Mouse (Mus musculus) ES-E14 (cell line): ENCODE measurements around the gene Ppp1r13b.

Source experiments
- MAFK ChIP-seq: IDR thresholded peaks from 2 replicates; pipeline ENCODE4 v1.6.1; 2014; ENCODE audit warnings: mild to moderate bottlenecking, low read depth, low read length, inconsistent platforms; ENCODE audit not compliant: insufficient read depth
- ZNF384 ChIP-seq: IDR thresholded peaks from 2 replicates; pipeline ENCODE4 v1.6.1; 2012; ENCODE audit warnings: low read depth, low read length, inconsistent platforms

DNA sequence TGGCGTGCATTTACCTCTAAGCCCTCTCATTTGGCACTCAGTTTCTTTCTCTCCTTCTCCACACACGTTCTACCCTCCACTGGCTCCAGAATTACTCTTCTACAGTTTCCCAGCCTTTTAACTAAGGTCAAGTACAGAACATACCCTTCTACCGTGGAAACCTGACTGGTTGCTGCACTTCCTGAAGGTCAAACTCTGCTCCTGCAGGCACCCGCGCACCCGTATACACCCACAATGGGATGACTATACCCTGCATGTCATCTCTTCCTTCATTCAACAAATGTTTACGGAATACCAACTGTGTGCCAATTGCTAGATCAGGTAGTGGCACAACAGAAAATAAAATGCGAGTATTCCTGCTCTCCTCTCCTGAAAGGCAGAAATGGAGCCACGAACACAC lies 9.2 kb downstream of the Ppp1r13b start:
- TF ChIP-seq ZNF384 (no peak), MAFK (no peak)
